Comparison of ENCODE assay signal across 30 mouse cellular contexts in genomic region chr1:59134419-59134818, GRCm38 (mm10). TPM values are rescaled to one million over a fixed set of nuclear protein-coding genes. Genes with fewer than 3 reads are reported as not detected.
DNase-seq lines count a peak whose midpoint lies in the region; ATAC-seq and TF ChIP-seq lines count a peak whose summit lies in the region.
"Had no signal": no experiment of that assay in that cellular context is flagged by ENCODE, and none has a peak within 500 bp of the region (broad histone marks: within the 10 kb centered on the region; RNA-seq: fewer than 3 reads in every experiment).

No protein-coding gene starts in this region.

- H3K9ac ChIP-seq in heart, embryonic 15.5 days: no peak overlapping the region
- H3K9ac ChIP-seq in lung, embryonic 16.5 days (ENCODE audit: low read length): no peak overlapping the region
- H3K9ac ChIP-seq: forebrain, embryonic 12.5 days; hindbrain, embryonic 15.5 days; liver, embryonic 15.5 days; midbrain, embryonic 13.5 days had no signal

- ATAC-seq in heart, embryonic 15.5 days (replicated peaks; ENCODE audit: insufficient number of reproducible peaks, insufficient read depth, low FRiP score, low read depth): peak; percentile 73
- peak; percentile 96 for ATAC-seq in lung, embryonic 16.5 days (ENCODE audit: low read depth)
- ATAC-seq: midbrain, embryonic 13.5 days had no signal

- 0 out of 2 replicates have a peak overlapping the region, but pooled peaks have one; percentile 8 for H3K4me2 ChIP-seq in heart, embryonic 15.5 days
- H3K4me2 ChIP-seq in lung, embryonic 16.5 days (ENCODE audit: low read depth, low read length): no peak overlapping the region
- H3K4me2 ChIP-seq: forebrain, embryonic 12.5 days; hindbrain, embryonic 15.5 days; liver, embryonic 15.5 days; midbrain, embryonic 13.5 days had no signal

- 0 out of 2 replicates have a peak, but pooled peaks cover 6% of the 10 kb centered on the region for H3K27me3 ChIP-seq in heart, embryonic 15.5 days
- H3K27me3 ChIP-seq in heart, embryonic 10.5 days (ENCODE audit: insufficient read depth, poor library complexity, severe bottlenecking): no peaks in the 10 kb centered on the region
- no peaks in the 10 kb centered on the region for H3K27me3 ChIP-seq in lung, embryonic 16.5 days (ENCODE audit: control insufficient read depth, insufficient read depth, low read depth, low read length)
- H3K27me3 ChIP-seq: forebrain, embryonic 12.5 days; hindbrain, embryonic 15.5 days; liver, embryonic 15.5 days; midbrain, embryonic 13.5 days had no signal

- no peak overlapping the region for H3K4me3 ChIP-seq in heart, embryonic 15.5 days
- no peak overlapping the region for H3K4me3 ChIP-seq in heart, embryonic 10.5 days
- H3K4me3 ChIP-seq in lung, embryonic 16.5 days (ENCODE audit: low read length): no peak overlapping the region
- H3K4me3 ChIP-seq in left cerebral cortex, adult 2 months: no peak overlapping the region
- H3K4me3 ChIP-seq: erythroblast, embryonic 14.5 days; forebrain, embryonic 12.5 days; hindbrain, embryonic 15.5 days; limb, embryonic 10.5 days; liver, embryonic 15.5 days; midbrain, embryonic 13.5 days had no signal

- no peak overlapping the region for H3K27ac ChIP-seq in heart, embryonic 15.5 days
- no peak overlapping the region for H3K27ac ChIP-seq in heart, embryonic 10.5 days
- H3K27ac ChIP-seq in lung, embryonic 16.5 days (ENCODE audit: low read length): peak overlapping the region; percentile 41; the same call in 1 of the 2 replicates
- H3K27ac ChIP-seq in left cerebral cortex, adult 2 months: no peak overlapping the region
- H3K27ac ChIP-seq: forebrain, embryonic 12.5 days; hindbrain, embryonic 15.5 days; limb, embryonic 10.5 days; liver, embryonic 15.5 days; midbrain, embryonic 13.5 days had no signal

- H3K4me1 ChIP-seq in heart, embryonic 15.5 days (replicated peaks): peaks cover 4% of the 10 kb centered on the region; the same call in 1 of the 2 replicates
- H3K4me1 ChIP-seq in heart, embryonic 10.5 days: no peaks in the 10 kb centered on the region
- peaks cover 8% of the 10 kb centered on the region for H3K4me1 ChIP-seq in lung, embryonic 16.5 days (replicated peaks; ENCODE audit: control insufficient read depth, insufficient read depth, low read length)
- H3K4me1 ChIP-seq: forebrain, embryonic 12.5 days; hindbrain, embryonic 15.5 days; limb, embryonic 10.5 days; liver, embryonic 15.5 days; midbrain, embryonic 13.5 days had no signal

- no peak for DNase-seq in heart, embryonic 10.5 days (ENCODE audit: low spot score)
- DNase-seq in heart, postnatal 10 days: peak; percentile 54 to 64
- DNase-seq in lung, postnatal 4 days: peak; percentile 56 to 59
- no peak for DNase-seq in frontal cortex, postnatal 14 days (ENCODE audit: low spot score in 2 of 2)
- no peak for DNase-seq in left cerebral cortex, adult 2 months (ENCODE audit: extremely low spot score in 1 of 2, low spot score in 2 of 2)
- no peak for DNase-seq in thymus, postnatal 0 days (ENCODE audit: low spot score)
- DNase-seq: adrenal gland, postnatal 36 days; cerebellum, adult 11 months; cerebellum, postnatal 10 days; kidney, adult 8-10 months; kidney, postnatal 10 days; liver had no signal

- H3K9me3 ChIP-seq in heart, embryonic 15.5 days (replicated peaks): no peaks in the 10 kb centered on the region
- no peaks in the 10 kb centered on the region for H3K9me3 ChIP-seq in heart, embryonic 10.5 days
- no peaks in the 10 kb centered on the region for H3K9me3 ChIP-seq in lung, embryonic 16.5 days (ENCODE audit: control insufficient read depth, low read length)
- H3K9me3 ChIP-seq: forebrain, embryonic 12.5 days; hindbrain, embryonic 15.5 days; limb, embryonic 10.5 days; liver, embryonic 15.5 days; midbrain, embryonic 13.5 days had no signal

- H3K36me3 ChIP-seq in heart, embryonic 15.5 days: no peaks in the 10 kb centered on the region
- no peaks in the 10 kb centered on the region for H3K36me3 ChIP-seq in heart, embryonic 10.5 days
- no peaks in the 10 kb centered on the region for H3K36me3 ChIP-seq in lung, embryonic 16.5 days (ENCODE audit: control insufficient read depth, insufficient read depth, low read length)
- H3K36me3 ChIP-seq: forebrain, embryonic 12.5 days; hindbrain, embryonic 15.5 days; limb, embryonic 10.5 days; liver, embryonic 15.5 days; midbrain, embryonic 13.5 days had no signal

- TF ChIP-seq CTCF in left cerebral cortex, adult 2 months (IDR thresholded peaks at IDR 0.05): no peak

- 24% methylated on average over 5 of the region's 5 CpGs for WGBS in heart, embryonic 15.5 days
- WGBS in heart, embryonic 10.5 days: 62% methylated on average over 5 of the region's 5 CpGs
- WGBS in lung, embryonic 16.5 days: 22% methylated on average over 5 of the region's 5 CpGs

- intact Hi-C loops in heart, postnatal 10 days (cut with DNase I): no loop called here
- intact Hi-C loops in left cerebral cortex, adult 2 months (cut with DNase I): no loop called here

RNA-seq across cellular contexts. Expression of gene Tmem237, which starts 14.2 kb away (rescaled TPM):
- 12.5 and 14.5 TPM in 2 replicates for polyA plus RNA-seq in heart, embryonic 15.5 days (2015; fragmentation: Nextera tagmentation; extraction: Ambion mirVana)
- 17.8 and 29.8 TPM in 2 replicates for polyA plus RNA-seq in heart, embryonic 10.5 days (2016; fragmentation: Nextera tagmentation; extraction: Ambion mirVana)
- total RNA-seq in heart, postnatal 10 days (2021): 1 to 10 TPM; 4.3 to 6.2 TPM
- 34.5 and 38.5 TPM in 2 replicates for polyA plus RNA-seq in lung, embryonic 16.5 days (2015; fragmentation: Nextera tagmentation; extraction: Ambion mirVana)
- 10 to 100 TPM; 30.8 to 31.9 TPM for total RNA-seq in left cerebral cortex, adult 2 months (2021)
- polyA plus RNA-seq in thymus, postnatal 0 days (2015; fragmentation: Nextera tagmentation; extraction: Ambion mirVana): 12.2 and 14.4 TPM in 2 replicates

RNA-seq across cellular contexts. Expression of gene Mpp4, which starts 28.8 kb away (rescaled TPM):
- 0.42 and 0.52 TPM in 2 replicates for polyA plus RNA-seq in heart, embryonic 15.5 days (2015; fragmentation: Nextera tagmentation; extraction: Ambion mirVana)
- 0.49 TPM in 2 replicates for polyA plus RNA-seq in heart, embryonic 10.5 days (2016; fragmentation: Nextera tagmentation; extraction: Ambion mirVana)
- total RNA-seq in heart, postnatal 10 days (2021): under 1 TPM in 1 of 2 experiments, not detected in 1; 0.24 TPM
- polyA plus RNA-seq in lung, embryonic 16.5 days (2015; fragmentation: Nextera tagmentation; extraction: Ambion mirVana): 0.06 and 0.41 TPM in 2 replicates
- total RNA-seq in left cerebral cortex, adult 2 months (2021): 1 to 10 TPM; 1.6 to 1.7 TPM
- 4.8 and 6.2 TPM in 2 replicates for polyA plus RNA-seq in thymus, postnatal 0 days (2015; fragmentation: Nextera tagmentation; extraction: Ambion mirVana)

RNA-seq across cellular contexts. Expression of gene C2cd6, which starts 39.7 kb away (rescaled TPM):
- polyA plus RNA-seq in heart, embryonic 15.5 days (2015; fragmentation: Nextera tagmentation; extraction: Ambion mirVana): not detected in 2 replicates
- not detected in 2 replicates for polyA plus RNA-seq in heart, embryonic 10.5 days (2016; fragmentation: Nextera tagmentation; extraction: Ambion mirVana)
- not detected for total RNA-seq in heart, postnatal 10 days (2021)
- polyA plus RNA-seq in lung, embryonic 16.5 days (2015; fragmentation: Nextera tagmentation; extraction: Ambion mirVana): not detected in 2 replicates
- total RNA-seq in left cerebral cortex, adult 2 months (2021): not detected
- polyA plus RNA-seq in thymus, postnatal 0 days (2015; fragmentation: Nextera tagmentation; extraction: Ambion mirVana): not detected in 2 replicates
- total RNA-seq: adrenal gland, postnatal 36 days; gastrocnemius, adult 8-10 months; hematopoietic stem cell, adult 5-6 weeks; layer of hippocampus, postnatal 10 days; megakaryocyte, adult 5-6 weeks; MEL; neutrophil, adult 5-6 weeks had no signal
- polyA plus RNA-seq: C2C12; cortical plate, adult 2 months; embryonic facial prominence, embryonic 11.5 days; erythroblast, embryonic 14.5 days; hindbrain, embryonic 15.5 days; intestine, embryonic 14.5 days; limb, embryonic 10.5 days; liver, embryonic 15.5 days; midbrain, embryonic 13.5 days had no signal

Comparison
In these comparisons a context has a peak if more than half of its experiments do, and no peak if none do; other contexts are left out.
1. DNase-seq: peak in heart, postnatal 10 days (2 of 2) and lung, postnatal 4 days (2 of 2); none in heart, embryonic 10.5 days (single experiment), frontal cortex, postnatal 14 days (0 of 2), left cerebral cortex, adult 2 months (0 of 2) and thymus, postnatal 0 days (single experiment).